Mouse (Mus musculus) neural tube, embryonic 12.5 days (tissue): ENCODE results near the gene Gsdma3. TPM values are rescaled to one million over a fixed set of nuclear protein-coding genes. Genes with fewer than 3 reads are reported as not detected.

Experiments
- ATAC-seq: fragments of 200-750 bp; cut with Nextera tagmentation; 2 replicates; pipeline ENCODE4 v1.8.0; 2017; ENCODE audit warnings: low read depth, mild to moderate bottlenecking, moderate TSS enrichment, moderate library complexity; ENCODE audit not compliant: low FRiP score
- H3K27ac ChIP-seq: fragments of 300-500 bp; sonication (generic); 2 replicates; pipeline ENCODE4 v1.5.1; 2016
- H3K27me3 ChIP-seq: fragments of 300-500 bp; sonication (generic); replicated peaks from 2 replicates; pipeline ENCODE4 v1.6.1; 2016; ENCODE audit warnings: mild to moderate bottlenecking
- H3K36me3 ChIP-seq: fragments of 300-500 bp; sonication (generic); 2 replicates; pipeline ENCODE4 v1.6.1; 2016; ENCODE audit warnings: mild to moderate bottlenecking
- H3K4me1 ChIP-seq: fragments of 300-500 bp; sonication (generic); 2 replicates; pipeline ENCODE4 v1.6.1; 2016
- H3K4me2 ChIP-seq: fragments of 300-500 bp; sonication (generic); replicated peaks from 2 replicates; pipeline ENCODE4 v1.6.1; 2016; ENCODE audit warnings: mild to moderate bottlenecking
- H3K4me3 ChIP-seq: fragments of 300-500 bp; sonication (generic); 2 replicates; pipeline ENCODE4 v1.5.1; 2016
- H3K9ac ChIP-seq: fragments of 300-500 bp; sonication (generic); 2 replicates; pipeline ENCODE4 v1.6.1; 2016; ENCODE audit warnings: mild to moderate bottlenecking
- H3K9me3 ChIP-seq: fragments of 300-500 bp; sonication (generic); 2 replicates; pipeline ENCODE4 v1.6.1; 2016; ENCODE audit warnings: mild to moderate bottlenecking
- WGBS: fragments of 180-500 bp; shearing (Covaris S2); methylation state at CpG from one replicate; pipeline ENCODE4 v1.1.7; 2016; 5-methylcytosine and 5-hydroxymethylcytosine counted together
- polyA plus RNA-seq: library from polyadenylated mRNA; unstranded; fragments of >200 nt; fragmentation: Nextera tagmentation; extraction: Ambion mirVana; gene quantifications from 2 replicates; pipeline ENCODE4 v1.2.1, GENCODE M21; 2016

The Gsdma3 gene
- polyA plus RNA-seq: not detected in 2 replicates

GRCm38 (mm10) chr11:98625611-98626410 is at the start of gene Gsdma3, which contains the start of gene Gm12355:
Gene Gsdma3, plus strand, starts transcription at chr11:98626360.
Gene Gm12355, minus strand, starts transcription at chr11:98625661.
- H3K9ac ChIP-seq: no peak within 1 kb of the TSS
- no peak within 1 kb of the TSS for H3K27ac ChIP-seq
- H3K36me3 ChIP-seq: no peaks in the 10 kb centered on the region
- no peaks in the 10 kb centered on the region for H3K4me1 ChIP-seq
- H3K4me2 ChIP-seq: no peak within 1 kb of the TSS
- 88% methylated on average over 10 of the region's 10 CpGs for whole genome bisulfite sequencing
- no peaks in the 10 kb centered on the region for H3K9me3 ChIP-seq
- H3K4me3 ChIP-seq: no peak within 1 kb of the TSS
- H3K27me3 ChIP-seq: no peaks in the 10 kb centered on the region
- no peak for ATAC-seq

- Histone ChIP-seq H3K4me3 (no peak overlapping the region), H3K9me3 (no peaks in the 10 kb centered on the region), H3K36me3 (peaks cover 27% of the 10 kb centered on the region), H3K27me3 (no peaks in the 10 kb centered on the region), H3K9ac (no peak overlapping the region), H3K4me2 (no peak overlapping the region), H3K4me1 (no peaks in the 10 kb centered on the region), H3K27ac (no peak overlapping the region)
- ATAC-seq: no peak
- WGBS: 86% methylated on average over 5 of the region's 5 CpGs
Measured at GRCm38 (mm10) chr11:98577776-98578175, 48.4 kb upstream of the Gsdma3 start.

GRCm38 (mm10) chr11:98580301-98581121 is 45.6 kb upstream of the Gsdma3 start:
- Histone ChIP-seq H3K4me2 (no peak overlapping the region), H3K4me1 (peaks cover 9% of the 10 kb centered on the region), H3K27me3 (no peaks in the 10 kb centered on the region), H3K27ac (no peak overlapping the region), H3K9ac (no peak overlapping the region), H3K4me3 (no peak overlapping the region), H3K36me3 (peaks cover 35% of the 10 kb centered on the region), H3K9me3 (no peaks in the 10 kb centered on the region)
- WGBS: 87% methylated on average over 16 of the region's 16 CpGs
- ATAC-seq: no peak

- Histone ChIP-seq H3K27me3 (no peaks in the 10 kb centered on the region), H3K4me1 (peaks cover 19% of the 10 kb centered on the region), H3K36me3 (peaks cover 35% of the 10 kb centered on the region), H3K9ac (no peak overlapping the region), H3K9me3 (no peaks in the 10 kb centered on the region), H3K4me2 (no peak overlapping the region), H3K4me3 (no peak overlapping the region), H3K27ac (no peak overlapping the region)
- 71% methylated on average over 17 of the region's 17 CpGs for WGBS
- ATAC-seq: no peak
Measured at GRCm38 (mm10) chr11:98581286-98582029, 44.7 kb upstream of the Gsdma3 start.

GRCm38 (mm10) chr11:98582030-98582388 is 44.2 kb upstream of the Gsdma3 start:
- Histone ChIP-seq H3K4me3 (no peak overlapping the region), H3K4me2 (no peak overlapping the region), H3K9me3 (no peaks in the 10 kb centered on the region), H3K36me3 (peaks cover 35% of the 10 kb centered on the region), H3K27me3 (no peaks in the 10 kb centered on the region), H3K27ac (no peak overlapping the region), H3K4me1 (peaks cover 19% of the 10 kb centered on the region), H3K9ac (no peak overlapping the region)
- ATAC-seq: no peak
- WGBS: 83% methylated on average over 8 of the region's 8 CpGs

GRCm38 (mm10) chr11:98582551-98583264 is 43.5 kb upstream of the Gsdma3 start:
- H3K4me1 ChIP-seq: peaks cover 22% of the 10 kb centered on the region
- H3K4me3 ChIP-seq: no peak overlapping the region
- no peak for ATAC-seq
- no peak overlapping the region for H3K27ac ChIP-seq
- H3K9ac ChIP-seq: no peak overlapping the region
- no peaks in the 10 kb centered on the region for H3K9me3 ChIP-seq
- H3K4me2 ChIP-seq: no peak overlapping the region
- peaks cover 35% of the 10 kb centered on the region for H3K36me3 ChIP-seq
- H3K27me3 ChIP-seq: no peaks in the 10 kb centered on the region
- 85% methylated on average over 12 of the region's 12 CpGs for WGBS

- no peak overlapping the region for H3K4me3 ChIP-seq
- H3K4me2 ChIP-seq: no peak overlapping the region
- no peaks in the 10 kb centered on the region for H3K9me3 ChIP-seq
- no peaks in the 10 kb centered on the region for H3K27me3 ChIP-seq
- peaks cover 24% of the 10 kb centered on the region for H3K4me1 ChIP-seq
- H3K27ac ChIP-seq: no peak overlapping the region
- peaks cover 35% of the 10 kb centered on the region for H3K36me3 ChIP-seq
- no peak overlapping the region for H3K9ac ChIP-seq
- 93% methylated on average over 3 of the region's 3 CpGs for WGBS
- no peak for ATAC-seq
Measured at GRCm38 (mm10) chr11:98583265-98583552, 43.0 kb upstream of the Gsdma3 start.

GRCm38 (mm10) chr11:98583571-98583970 is 42.6 kb upstream of the Gsdma3 start:
- 53% methylated on average over 3 of the region's 3 CpGs for WGBS
- Histone ChIP-seq H3K27ac (no peak overlapping the region), H3K36me3 (peaks cover 35% of the 10 kb centered on the region), H3K27me3 (no peaks in the 10 kb centered on the region), H3K4me3 (no peak overlapping the region), H3K4me1 (peaks cover 27% of the 10 kb centered on the region), H3K9ac (no peak overlapping the region), H3K9me3 (no peaks in the 10 kb centered on the region), H3K4me2 (no peak overlapping the region)
- ATAC-seq: no peak

- no peak overlapping the region for H3K4me2 ChIP-seq
- WGBS: 77% methylated on average over 1 of the region's 1 CpGs
Measured at GRCm38 (mm10) chr11:98584146-98584545, 42.0 kb upstream of the Gsdma3 start.

GRCm38 (mm10) chr11:98584629-98585177 is 41.5 kb upstream of the Gsdma3 start:
- 98% methylated on average over 6 of the region's 6 CpGs for WGBS
- Histone ChIP-seq H3K27me3 (no peaks in the 10 kb centered on the region), H3K4me3 (no peak overlapping the region), H3K9ac (no peak overlapping the region), H3K9me3 (no peaks in the 10 kb centered on the region), H3K36me3 (peaks cover 35% of the 10 kb centered on the region), H3K4me2 (peak overlapping the region; percentile 92; the same call in 1 of the 2 replicates), H3K27ac (no peak overlapping the region), H3K4me1 (peaks cover 27% of the 10 kb centered on the region)
- ATAC-seq: no peak

More at GRCm38 (mm10) chr11:98584146-98584545, 42.0 kb upstream of the Gsdma3 start:
- Histone ChIP-seq H3K9ac (no peak overlapping the region), H3K9me3 (no peaks in the 10 kb centered on the region), H3K27me3 (no peaks in the 10 kb centered on the region), H3K4me1 (peaks cover 27% of the 10 kb centered on the region), H3K27ac (no peak overlapping the region), H3K4me3 (no peak overlapping the region), H3K36me3 (peaks cover 35% of the 10 kb centered on the region)
- ATAC-seq: no peak

- Histone ChIP-seq H3K4me2 (peak overlapping the region; percentile 92), H3K9ac (peak overlapping the region; percentile 91), H3K4me3 (peak overlapping the region; percentile 84), H3K36me3 (peaks cover 22% of the 10 kb centered on the region), H3K27me3 (no peaks in the 10 kb centered on the region), H3K4me1 (peaks cover 27% of the 10 kb centered on the region), H3K9me3 (no peaks in the 10 kb centered on the region), H3K27ac (no peak overlapping the region)
- WGBS: 3% methylated on average over 22 of the region's 22 CpGs
- ATAC-seq: peak; percentile 42
Measured at GRCm38 (mm10) chr11:98586087-98586891, 39.9 kb upstream of the Gsdma3 start.
